Mouse (Mus musculus): Measurements from ENCODE around the gene Hmcn2.

Gene Hmcn2

DNA sequence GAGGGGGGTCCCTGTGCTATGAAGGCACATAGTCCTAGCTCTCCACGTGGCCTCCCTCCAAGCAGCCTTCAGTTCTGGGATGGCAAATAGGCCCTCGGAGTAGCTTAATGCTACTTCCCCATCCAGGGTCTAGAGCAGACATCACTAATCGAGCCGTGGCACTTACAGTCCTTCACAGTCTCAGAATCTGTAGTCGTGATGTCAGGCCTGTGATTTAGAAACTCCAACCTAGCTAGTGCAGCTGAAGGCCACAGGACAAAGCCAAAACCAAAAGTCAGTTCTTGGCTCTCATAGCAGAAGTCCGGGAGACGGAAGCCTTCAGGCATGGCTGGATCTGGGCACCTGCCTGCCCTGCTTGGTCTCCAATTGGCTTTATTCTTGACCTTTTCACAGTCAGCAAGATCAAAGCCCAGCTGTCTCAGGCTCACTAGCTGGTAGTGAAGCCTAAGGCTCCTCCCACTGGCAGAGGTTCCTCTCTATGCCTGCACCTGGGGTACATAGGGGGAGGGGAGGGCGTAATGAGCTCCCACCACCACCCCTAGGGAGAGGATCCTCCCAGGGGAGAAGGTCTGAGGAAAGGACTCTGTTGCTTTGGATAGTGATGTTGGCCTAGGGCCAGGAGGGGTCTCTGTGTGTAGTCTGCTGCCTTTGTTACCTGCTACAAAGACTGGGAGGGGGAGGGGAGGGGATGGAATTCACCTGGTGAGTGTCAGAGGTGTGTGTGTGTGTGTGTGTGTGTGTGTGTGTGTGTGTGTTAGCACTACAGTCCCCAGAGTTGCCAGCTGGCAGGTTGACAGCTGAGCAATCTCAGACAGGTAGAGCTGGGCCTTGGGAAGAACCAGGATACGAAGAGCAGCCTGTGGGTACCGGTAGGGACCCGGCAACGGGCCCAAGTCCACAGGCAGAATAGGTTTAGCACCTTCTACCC lies 163.3 kb downstream of the Hmcn2 start:
- no peak for DNase-seq (ENCODE audit: low spot score)

DNA sequence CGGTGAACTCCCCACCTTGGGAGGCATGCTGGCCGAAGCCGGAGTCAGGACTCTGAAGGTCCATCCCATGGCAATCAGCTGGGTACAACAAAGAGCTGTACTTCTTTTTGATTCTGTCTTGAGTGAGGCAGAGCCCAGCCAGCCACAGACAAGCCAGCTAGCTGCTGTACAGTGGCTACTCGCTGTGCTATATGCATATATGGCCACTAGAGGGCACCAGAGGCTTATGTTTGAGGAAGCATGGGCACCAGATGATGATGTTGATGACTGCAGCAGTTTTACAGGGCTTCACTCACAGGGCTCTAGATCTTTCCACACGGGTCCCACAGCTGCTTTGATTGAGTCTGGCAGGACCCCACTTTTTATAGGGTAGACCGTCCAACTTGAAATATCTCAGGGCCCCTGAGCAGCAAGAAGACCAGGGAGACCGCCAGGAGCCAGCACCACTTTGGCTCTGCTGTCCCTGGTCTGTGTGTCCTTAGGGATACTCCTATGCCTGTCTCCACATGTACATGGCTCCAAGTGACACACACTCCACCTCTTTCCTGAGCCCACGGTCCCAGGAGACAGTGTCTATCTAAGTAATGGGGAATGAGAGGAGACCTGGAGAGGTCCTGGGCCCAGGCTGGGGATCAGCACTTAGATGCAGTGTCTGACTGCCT lies 168.8 kb downstream of the Hmcn2 start:
- peak; percentile 87 for DNase-seq (ENCODE audit: low spot score)

DNA sequence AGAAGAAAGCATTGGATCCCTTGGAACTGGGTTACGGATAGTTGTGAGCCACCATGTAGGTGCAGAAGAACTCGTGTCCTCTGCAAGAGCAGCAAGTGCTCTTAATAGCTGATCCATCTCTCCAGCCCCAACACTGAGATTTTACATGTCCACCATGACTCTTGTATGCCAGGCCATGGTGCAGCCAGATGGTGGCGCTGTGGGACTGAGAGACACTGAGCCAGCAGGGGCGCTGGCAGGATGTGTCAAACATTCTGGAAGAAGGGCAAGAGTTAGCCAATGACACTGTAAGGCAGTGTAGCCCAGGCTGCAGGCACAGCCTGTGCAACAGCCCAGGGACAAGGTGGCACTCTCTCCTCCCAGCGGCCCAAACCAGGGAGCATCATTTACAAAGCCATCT lies 170.0 kb downstream of the Hmcn2 start:
- DNase-seq (ENCODE audit: low spot score): peak; percentile 69

DNA sequence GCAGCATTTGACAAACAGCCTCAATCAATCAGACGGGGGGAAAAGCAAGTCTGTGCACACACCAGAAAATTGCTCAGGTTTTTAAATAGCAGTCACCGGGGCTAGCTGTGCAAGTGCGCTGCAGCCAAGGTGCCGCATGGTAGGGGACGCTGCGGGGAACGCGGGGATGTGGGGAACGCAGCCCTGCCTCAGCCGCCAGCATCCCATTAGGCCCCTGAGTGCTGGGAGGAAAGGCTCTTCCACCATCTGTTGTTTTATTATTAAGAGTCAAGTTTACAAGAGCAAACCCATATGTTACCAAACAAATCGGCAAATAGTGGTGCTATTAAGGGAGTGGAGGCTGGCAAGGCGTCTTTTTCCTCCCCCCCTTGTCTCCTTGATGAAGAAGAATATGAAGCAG lies 175.0 kb downstream of the Hmcn2 start:
- DNase-seq (ENCODE audit: low spot score): no peak

DNA sequence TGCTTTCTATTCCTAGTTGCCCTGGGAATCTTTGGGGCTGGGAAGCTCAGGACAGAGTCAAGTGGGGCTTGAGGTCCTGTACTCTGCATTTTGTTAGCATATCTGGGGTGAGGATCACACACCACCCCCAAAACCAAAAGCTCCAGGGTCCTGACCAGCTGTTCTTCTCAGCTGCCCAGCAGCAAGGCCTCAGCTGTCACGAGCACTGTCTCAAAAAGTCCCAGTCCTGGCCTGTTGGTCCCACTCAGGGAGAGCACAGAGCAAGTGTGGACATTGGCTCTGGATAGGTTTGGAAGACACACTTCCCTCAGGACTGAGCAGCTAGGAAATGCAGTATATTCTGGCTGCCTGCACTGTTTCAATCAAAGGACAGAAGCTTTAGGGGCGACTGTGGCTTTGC lies 176.3 kb downstream of the Hmcn2 start:
- no peak for DNase-seq (ENCODE audit: low spot score)

DNA sequence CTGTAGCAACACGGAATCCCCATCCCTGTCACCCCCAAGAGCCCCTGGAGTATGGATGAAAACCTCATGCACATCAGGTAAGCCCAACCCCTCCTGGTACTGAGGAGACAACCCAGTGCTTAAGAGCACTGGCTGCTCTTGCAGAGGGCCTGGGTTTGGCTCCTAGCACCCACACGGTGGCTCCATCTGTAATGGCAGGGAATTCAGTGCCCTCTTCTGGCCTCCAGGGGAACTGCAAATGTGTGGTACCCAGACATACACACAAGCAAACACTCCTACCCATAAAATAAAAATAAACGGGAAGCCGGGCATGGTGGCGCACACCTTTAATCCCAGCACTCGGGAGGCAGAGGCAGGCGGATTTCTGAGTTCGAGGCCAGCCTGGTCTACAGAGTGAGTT lies 178.1 kb downstream of the Hmcn2 start:
- no peak for DNase-seq (ENCODE audit: low spot score)

DNA sequence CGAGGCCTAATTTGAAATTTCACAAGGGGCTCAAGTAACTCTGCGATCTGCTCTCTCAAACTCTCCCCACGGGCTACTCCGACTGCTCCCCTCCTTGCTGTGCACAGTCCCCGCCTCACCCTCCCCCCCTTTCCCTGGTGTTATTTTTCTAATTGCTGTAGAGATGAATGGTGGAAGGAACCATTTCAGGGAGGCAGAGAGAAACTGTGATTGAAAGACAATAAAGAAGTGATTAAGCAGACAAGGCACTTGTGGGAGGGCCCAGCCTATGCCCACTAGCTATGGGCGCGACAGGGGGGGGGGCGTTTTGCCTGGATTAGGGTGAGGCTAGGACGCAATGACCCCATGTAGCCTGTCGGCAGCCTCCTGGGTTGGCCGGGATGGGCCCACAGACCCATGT lies 179.0 kb downstream of the Hmcn2 start:
- no peak for DNase-seq (ENCODE audit: low spot score)

DNA sequence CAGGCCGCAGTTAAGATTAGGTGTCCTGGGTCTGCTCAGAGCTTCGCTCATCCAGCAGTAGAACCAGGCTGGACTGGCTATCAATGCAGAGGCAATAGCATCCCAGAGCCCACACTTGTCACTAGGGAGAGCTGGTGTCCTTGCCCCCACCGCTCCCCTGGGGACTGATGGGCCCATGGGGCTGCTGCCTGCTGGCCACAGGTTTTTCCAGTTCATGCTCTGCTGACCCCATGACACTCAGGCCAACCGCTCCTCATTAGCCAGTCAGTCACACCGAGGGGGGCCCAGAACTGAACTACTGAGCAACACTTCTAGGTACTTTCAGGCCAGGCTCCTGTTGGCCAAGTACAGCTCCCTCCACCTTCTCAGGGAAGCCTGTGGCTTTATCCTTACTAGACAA lies 180.1 kb downstream of the Hmcn2 start:
- DNase-seq (ENCODE audit: low spot score): no peak

DNA sequence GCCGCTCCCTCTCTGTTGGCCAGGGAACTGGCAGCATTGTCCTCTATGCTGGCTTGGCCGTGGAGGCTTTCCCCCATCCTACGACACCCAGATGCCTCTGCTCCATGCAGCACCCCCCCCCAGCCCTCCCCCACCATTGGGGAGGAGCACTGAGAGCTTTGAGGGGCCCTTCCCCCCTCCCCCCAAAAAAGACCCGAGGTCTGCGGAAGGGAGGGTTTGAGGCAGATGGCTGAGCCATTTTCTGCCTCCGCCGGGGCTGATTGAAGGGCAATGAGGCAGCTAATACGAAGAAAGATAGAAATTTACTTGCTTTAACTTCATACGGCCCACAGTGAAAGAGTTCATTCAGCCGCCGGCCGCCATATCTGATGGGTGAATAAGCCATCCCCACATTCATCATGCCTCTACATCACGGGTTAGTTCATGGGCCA lies 180.8 kb downstream of the Hmcn2 start:
- DNase-seq (ENCODE audit: low spot score): no peak

DNA sequence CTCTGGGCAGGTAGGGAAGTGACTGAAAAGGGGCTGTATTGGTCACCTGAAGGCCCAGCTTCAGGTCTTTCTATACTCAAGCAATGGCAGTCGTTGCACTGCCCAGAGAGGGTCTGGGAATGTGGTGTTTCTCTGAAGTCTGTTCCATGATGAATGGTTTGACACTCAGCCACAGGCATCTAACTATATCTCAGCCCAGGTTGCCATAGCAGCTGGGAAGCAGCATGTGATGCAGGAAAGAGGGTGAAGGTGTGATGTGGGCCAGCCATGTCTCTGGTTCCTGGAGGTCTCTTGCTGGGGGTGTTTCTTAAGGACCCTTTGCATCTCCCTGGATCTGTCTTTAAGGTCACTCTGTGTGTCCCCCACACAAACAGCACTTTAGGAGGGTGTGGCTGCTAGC lies 181.9 kb downstream of the Hmcn2 start:
- no peak for DNase-seq (ENCODE audit: low spot score)

DNA sequence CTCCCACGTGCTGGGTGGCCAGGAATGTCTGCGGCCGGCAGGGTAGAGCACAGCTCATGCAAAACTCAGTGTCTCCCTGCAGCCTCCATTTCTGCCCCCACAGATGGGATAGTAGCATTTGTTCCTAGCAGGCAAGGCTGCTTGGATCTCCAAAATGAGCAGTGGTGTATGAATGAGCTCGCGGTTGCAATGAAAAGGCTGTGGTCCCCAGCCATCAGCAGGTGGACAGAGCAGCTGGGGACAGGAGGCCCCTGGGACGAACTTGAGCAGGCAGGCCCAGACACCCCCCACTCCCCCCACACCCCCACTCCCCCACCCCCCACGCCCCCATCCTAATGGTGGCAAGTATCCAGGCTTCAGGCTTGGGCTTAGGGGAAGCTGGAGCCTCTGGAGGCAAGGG lies 182.9 kb downstream of the Hmcn2 start:
- no peak for DNase-seq (ENCODE audit: low spot score)

DNA sequence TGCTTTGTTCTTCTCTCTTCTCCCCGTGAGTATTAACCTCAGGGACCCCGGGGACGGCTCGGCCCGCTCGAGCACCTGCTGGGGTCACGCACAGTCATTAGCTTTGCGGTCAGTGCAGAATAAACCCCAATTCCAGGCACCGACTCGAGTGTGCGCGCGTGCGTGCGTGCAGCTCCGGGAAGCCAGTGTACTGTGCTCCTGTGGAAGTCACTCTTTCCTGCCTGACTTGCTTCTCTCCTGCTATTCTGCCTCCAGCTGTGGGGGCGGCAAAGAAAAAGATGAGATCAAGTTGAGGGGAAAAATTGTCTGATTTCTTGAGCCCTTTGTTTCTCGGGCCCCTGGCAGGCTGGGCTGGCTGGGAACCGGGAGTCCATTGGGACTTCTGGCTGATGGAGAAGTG lies 183.4 kb downstream of the Hmcn2 start:
- no peak for DNase-seq (ENCODE audit: low spot score)

DNA sequence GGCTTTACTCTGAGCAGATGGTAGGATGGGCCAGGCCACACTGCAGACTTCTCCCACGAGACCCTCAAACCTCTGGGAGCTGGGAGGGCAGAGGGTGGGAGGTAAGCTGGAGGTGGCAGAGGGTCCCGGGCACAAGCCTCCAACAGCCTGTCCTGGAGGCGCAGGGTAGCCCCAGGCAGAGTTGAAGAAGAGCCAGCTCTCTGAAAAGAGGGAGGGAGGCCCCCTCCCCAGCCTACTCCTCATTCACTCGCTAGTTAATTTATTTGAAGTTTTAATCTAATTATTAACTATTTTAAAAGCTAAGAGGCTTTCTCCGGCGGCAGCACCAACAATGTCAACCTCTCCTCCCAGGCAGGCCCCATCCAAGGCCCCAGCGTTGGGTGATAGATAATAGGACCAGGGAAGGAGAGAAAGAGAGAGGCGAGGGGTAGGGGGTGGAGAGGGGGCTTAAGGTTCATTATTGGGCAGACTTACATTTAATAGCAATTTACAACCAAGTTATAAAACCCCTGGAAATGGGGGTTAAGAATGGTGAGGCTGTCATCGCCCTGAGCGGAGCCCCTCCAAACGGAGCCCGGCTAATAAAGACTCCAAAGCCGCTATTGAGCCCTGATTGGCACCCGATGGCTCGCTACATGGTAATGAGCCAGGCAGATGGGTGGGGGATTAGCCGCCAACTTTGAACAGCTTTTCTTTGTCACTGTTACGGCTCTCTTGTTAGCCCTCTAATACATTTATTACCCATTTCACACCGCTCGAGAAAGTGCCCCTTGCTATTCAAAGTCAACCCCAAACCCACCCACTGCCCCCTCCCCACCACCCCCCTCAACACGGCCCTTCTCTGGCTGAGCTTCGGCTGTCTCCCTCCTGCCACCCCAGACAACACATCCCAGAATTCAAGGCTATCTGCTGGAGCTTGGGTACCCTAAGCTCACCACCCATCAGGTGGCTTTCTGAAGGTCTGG lies 185.4 kb downstream of the Hmcn2 start:
- no peak for DNase-seq (ENCODE audit: low spot score)

DNA sequence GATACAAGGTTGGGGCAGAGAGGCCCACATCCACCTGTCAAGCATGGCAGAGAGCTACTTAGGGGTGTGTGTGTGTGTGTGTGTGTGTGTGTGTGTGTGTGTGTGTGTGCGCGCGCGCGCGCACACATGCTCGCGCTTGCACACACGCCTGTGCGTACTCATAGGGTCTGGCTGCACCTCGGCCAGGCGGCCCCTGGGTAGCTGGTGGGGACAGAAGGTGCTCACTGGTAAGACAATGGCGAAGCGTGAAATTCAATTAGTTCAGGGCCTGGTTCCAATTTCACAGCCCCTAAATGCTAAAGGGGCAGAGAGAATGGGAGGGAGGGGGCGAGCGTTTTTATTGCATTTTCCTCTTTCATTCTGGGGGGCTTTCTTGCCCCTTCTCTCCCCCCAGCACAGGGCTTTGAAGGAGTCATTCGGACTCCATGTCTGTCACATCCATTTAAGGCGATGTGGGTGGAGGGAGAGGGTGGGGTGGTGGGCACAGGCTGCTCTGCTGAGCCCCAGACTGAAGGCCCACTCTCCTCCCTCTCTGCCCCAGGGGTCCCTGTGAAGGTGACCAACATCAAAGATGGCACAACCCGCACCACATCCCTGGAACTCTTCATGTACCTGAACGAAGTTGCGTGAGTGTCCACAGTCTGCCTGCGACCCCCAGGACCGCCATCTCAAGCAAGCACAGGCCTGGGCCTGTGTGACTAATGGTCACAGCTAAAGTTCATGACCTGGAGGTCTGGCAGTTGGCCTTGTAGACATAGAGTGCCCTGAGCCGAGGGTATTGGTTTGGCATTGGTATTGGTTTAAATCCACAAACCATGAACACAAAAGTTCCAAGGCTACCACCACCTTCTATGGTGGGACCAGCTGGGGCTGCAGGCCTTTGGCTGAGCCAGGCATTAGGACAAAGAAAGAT lies 186.3 kb downstream of the Hmcn2 start:
- no peak for DNase-seq (ENCODE audit: low spot score)

DNA sequence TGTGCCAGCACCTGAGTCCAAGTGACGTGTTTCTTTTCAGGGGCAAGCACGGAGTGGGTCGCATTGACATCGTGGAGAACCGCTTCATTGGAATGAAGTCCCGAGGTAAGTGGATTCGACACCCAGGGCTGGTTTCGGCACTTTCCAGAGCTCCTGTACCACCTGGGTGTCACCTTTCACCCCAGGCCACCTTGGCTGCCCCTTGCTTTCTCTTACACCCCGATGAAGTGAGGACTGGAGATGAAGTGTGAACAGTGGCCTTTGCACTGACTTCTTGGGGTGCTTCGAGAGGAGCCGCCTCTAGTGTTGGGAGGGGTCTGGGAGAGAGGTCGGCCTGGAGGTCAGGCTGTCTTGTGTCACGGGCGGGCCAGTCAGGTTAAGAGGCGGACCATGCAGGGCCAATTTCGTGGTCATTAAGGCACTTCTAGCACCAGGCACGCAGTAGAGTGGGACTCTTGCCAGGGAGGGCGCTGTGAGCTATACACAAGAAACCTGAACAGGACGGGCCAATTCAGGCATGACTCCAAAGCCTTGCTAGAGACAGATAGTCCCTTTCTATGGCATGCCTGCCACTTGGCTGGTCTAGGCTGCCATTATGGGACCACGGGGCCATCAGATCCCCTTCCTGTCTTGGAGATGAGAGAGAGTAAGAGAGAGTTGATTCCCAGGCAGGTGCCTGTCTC lies 187.4 kb downstream of the Hmcn2 start:
- no peak for DNase-seq (ENCODE audit: low spot score)

DNA sequence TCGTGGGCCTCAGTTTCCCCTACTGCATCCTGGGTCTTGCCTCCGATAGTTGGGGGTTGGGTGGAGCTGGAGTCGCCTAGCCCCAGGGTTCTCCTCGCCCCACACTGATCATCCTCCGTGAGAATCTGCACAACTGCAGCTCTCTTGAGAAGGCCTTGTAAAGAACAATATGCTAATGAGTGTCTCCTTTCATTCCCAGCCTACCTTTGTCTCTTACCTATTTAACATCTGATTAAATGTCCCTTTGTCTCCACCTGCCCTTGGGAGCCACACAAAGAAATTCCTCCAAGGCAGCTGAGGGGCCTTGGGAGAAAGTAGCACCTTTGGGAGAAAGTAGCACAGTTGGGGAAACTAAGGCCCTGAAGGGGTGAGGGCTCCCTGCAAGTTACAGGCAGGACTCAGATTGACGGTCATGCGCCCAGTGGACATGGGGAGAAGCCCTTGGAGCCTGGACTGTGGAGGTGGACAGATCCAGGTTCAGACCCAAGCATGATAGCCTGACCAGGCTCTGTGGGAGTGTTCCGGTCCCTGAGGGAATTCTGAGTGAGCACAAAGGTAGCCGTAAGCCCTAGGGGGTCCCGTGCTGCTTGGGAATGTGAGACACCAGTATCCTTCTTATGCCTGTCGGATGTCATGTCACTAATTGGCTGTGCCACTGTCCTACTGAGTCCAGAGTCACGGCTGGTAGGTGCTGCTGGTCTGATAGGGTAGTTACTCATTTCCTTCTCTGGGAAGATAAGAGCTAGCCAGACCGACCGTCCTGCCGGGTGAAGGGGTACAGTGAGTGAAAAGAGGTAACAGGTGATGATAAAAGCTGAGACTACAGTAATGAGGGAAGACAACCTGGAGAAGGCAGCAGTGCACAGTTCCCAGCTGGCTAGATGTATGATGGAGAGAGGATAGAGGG lies 188.7 kb downstream of the Hmcn2 start:
- DNase-seq (ENCODE audit: low spot score): no peak

DNA sequence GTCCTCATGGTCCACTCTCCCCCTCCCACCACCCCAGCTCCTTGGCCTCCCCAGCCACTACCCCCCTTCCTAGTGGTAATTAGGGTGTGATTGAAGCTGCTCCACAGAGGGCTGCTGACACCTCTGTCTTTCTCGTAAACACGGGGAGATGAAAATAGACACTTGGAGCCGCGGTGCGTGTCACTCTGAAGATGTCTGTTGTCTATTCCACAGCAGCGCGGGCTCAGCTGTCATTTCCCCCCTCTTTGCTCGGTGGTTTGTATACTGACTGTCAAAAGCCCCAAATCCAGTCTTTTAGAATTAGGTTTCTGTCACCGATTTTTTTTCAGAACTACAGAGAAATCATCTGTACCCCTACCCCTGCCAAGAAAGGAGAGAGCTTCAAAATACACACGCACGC lies 191.3 kb downstream of the Hmcn2 start:
- DNase-seq (ENCODE audit: low spot score): no peak

DNA sequence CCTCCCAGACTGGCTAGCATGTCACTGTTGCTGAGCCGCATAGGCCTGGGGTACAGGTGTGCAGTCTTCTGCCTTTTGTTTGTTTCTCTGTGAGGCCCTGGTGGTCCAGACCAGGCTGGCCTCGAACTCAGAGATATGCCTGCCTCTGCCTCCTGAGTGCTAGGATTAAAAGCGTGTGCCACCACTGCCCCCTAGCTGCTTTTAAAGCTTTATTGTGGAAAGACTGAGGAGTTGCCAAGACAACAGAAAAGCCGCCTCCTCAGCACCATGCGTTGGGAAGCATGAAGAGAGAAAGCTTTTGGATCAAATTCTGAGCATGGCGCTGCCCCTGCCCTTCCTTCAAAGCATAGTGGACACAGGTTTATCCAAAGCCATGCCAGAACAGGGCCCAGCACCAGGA lies 194.6 kb downstream of the Hmcn2 start:
- no peak for DNase-seq (ENCODE audit: low spot score)
